Mouse (Mus musculus) T-helper 2 cell (primary cell): ENCODE results near the gene Inpp5f.

Source experiments
- in situ Hi-C: fragments of 300-600 bp; cut with MboI, MseI; formaldehyde crosslinking; loops from one replicate; pipeline ENCODE4 v1.15.1; 2025; ENCODE audit warnings: high pct_unique_total_duplicates

Gene Inpp5f

DNA sequence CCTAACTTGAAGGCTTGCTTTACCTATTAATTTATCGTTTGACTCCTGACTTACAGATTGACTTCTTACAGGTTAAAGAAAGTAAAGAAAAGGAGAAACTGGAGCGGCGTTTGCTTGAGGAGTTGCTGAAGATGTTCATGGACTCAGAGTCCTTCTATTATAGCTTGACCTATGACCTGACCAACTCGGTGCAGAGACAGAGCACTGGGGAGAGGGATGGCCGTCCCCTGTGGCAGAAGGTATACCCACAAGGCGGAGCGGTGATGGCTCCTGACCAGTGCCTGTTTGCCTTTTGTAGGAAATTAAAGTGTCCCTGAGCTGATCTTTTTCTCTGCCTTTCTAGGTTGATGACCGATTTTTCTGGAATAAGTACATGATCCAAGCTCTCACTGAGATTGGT is 52.8 kb downstream of the Inpp5f start:
- in situ Hi-C loops, result no loop called here

DNA sequence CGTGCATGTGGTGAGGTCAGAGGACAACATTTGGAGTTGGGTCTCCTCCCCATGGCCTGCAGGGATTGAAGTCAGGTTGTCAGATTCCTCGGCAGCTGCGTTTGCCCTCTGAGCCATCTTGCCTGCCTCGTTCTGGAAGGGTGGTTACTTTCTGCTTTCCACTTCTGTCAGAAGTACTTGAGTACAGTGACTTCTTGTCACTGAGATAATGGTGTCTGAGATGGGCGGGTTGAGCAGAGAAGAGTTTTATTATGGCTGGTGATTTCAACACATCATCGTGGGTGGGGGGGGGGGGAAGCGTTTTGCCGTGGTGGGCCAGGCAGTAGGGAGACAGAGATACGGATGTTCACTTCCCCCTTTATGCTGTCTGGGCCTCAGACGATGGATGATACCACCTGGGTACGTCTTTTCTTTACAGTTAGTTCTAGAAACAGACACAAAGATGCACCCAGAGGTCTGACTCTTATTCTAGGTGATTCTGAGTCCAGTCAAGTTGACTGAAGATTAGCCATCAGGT is 53.8 kb downstream of the Inpp5f start:
- in situ Hi-C loops, result no loop called here

DNA sequence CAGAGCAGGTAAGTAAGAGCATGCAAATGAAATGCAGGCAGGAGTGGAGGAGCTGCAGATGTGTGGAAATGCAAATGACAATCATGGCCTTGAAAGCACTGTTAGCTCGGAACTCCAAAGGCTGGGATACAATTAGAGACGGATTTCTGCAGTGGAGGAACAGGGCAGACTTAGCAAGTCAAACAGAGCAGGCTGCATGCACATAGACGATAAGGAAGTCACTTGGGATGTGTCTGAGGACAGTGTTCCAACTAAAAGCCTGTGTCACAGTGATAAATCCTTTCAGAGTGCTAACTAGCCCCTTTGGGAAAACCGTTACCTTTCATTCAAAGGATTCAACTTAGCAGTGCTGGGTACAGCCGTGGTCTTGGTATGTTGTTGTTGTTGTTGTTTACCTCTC is 56.7 kb downstream of the Inpp5f start:
- in situ Hi-C loops, result no loop called here

DNA sequence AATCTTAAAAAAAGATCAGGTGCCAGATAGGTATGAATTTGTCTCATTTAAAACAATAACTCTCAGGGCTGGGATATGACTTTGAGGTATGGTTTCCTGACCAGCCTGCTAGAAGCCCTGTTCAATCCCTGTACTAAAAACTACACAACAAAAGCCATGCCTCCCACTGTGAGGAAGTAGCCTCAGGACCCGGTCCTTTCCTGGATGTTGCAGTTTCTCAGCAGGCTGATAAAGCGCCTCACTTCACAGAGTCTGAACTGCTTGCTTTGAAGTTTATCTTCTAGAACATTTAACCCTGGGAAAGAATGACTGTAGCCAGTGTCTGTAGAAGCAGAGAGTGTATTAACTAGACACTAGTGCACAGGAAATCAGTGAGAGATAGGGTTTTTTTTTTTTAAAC is 57.7 kb downstream of the Inpp5f start:
- in situ Hi-C loops, result no loop called here

DNA sequence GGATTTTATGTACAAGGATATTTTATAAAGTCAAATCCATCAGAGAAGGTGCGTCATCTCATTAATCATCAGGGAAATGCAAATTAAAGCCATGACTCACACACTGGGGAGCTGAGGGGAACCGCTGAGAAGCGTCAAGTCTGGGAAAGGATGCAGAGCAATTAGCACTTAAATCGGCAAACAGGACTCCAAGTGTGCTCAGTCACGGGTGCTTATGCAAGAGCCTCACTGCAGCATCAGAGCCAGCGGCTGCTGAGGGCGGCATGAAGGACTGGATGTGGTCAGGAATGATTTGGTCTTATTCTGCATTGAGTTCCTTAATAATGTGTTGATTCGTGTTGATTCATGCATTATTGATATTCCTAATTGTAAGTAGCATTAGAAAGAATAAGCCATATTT is 60.8 kb downstream of the Inpp5f start:
- in situ Hi-C loops, result no loop called here

DNA sequence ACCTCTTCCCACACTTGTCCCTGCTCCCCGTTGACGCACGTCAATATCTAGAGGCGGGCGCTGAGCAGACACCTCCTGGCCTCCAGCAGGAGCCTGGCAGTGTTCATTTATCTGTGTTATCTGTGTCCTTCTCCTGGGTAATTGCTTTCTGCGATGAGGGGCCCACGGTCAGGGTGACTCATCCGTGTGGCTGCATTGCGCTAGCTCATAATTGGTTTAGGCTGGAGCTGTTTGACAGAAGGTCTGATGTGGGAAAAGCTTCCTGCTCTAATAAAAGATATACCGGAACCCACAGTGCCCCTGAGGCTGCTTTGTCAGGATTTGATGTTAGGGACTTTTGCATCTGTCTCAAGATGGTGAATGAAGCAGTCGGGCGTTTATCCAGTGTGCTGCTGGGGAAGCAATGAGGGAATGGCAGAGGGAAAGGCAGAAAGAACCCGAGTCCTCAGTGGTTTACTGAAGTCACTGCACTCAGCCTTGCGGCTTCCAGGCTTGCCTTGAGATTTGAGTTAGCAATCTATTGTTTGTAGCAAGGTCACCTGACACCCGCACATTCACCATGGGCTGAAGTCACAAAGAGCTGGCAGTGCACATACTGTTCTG is 61.4 kb downstream of the Inpp5f start:
- in situ Hi-C loops, result no loop called here

DNA sequence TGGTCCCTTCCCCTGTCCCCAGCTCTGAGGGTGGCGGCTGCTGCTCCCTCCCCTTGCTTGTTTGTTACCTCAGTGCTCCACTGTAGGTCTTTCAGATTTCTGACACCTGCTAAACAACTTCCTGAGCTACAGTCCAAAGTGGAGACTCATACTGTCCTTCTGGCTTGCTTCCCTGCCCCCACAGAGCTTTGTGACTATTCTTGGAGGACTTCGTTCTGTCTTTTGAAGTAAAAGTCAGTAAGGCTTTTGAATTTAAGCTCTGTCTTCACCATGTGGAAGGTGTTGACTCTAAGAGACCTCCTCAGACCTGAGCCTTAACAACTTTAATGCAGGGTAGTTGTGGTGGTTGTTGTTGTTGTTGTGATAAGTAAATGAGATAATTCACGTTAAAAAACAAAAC is 67.4 kb downstream of the Inpp5f start:
- in situ Hi-C loops, result loop anchor here (25.0 kb wide), 1 partner anchor 316 kb away; no protein-coding TSS in a partner anchor

DNA sequence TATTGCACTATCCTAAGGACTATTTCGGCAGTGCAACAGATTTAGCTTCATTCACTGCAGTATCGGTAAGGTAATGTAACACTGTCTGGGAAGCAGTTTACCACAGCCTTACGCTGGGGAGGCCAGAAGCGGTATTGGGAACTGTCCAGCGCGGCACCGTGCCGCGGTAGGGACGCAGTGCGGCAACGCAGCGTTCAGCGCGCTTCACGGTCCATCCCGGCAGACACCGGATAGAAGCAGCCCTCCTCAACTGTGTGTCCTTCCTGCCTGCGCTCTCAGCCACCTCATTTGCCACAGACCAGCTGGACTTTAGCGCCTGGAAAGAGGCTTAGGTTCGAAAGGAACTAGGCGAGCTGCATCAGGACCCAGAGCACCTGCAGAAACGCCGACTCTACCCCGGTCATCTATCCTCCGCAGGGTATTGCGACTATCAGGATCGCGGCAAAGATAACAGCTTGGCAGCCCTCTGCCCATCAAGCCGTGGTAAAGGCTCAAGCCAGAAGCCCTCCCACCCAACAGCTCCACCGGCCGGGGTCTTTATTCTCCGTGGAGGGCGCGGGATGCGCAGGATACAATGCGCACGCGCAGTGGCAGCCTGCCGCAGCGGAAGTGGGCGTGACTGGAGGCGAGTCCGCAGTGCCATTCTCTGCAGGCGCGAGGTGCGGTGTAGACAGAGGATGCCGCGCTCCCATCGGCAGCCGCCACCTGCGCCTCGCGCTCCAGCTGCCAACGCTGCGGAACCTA is 76.9 kb downstream of the Inpp5f start:
- in situ Hi-C loops, result loop anchor here (25.0 kb wide), 1 partner anchor 326 kb away; no protein-coding TSS in a partner anchor

DNA sequence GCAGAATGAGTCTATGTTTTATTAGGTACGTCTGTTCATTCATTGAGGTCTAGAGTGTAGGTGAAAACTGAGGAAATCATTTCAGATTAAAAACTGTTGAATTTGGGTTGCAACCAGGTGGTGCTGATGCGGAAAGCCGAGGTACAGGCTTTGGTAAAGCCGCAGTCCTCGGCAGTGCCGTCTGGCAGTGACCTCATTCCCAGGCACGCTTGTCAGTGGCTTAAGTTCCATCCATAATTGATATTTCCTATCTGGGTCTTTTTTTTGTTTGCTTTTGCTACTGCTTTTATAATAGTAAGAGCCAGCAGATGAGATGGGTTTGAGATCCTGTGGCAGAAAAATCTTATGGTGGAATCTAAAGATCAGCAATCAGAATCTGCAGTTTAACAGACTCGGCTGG is 78.2 kb downstream of the Inpp5f start:
- in situ Hi-C loops, result loop anchor here (25.0 kb wide), 1 partner anchor 327 kb away; no protein-coding TSS in a partner anchor

DNA sequence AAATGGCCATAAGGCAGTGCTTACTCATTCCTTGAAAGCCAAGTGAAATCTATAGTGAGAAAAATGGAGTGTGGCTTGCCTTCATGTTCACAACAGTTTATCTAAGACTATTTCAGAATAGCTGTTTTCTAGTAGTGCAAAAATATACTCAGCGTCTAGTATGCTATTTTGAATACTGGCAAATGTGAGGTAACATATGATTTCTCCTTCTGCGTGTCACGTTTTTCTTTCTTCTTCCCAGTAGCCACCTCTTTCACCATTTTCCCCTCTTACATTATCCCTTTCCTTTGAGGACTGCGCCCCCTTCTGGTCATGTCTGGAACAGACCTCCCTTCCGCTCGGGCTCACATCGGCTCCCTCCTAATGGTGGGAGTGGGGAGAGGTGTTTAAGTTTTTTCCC is 78.9 kb downstream of the Inpp5f start:
- in situ Hi-C loops, result loop anchor here (5.0 to 25.0 kb wide), 2 partner anchors 228 to 328 kb away; partner anchors contain the start of gene Tial1

DNA sequence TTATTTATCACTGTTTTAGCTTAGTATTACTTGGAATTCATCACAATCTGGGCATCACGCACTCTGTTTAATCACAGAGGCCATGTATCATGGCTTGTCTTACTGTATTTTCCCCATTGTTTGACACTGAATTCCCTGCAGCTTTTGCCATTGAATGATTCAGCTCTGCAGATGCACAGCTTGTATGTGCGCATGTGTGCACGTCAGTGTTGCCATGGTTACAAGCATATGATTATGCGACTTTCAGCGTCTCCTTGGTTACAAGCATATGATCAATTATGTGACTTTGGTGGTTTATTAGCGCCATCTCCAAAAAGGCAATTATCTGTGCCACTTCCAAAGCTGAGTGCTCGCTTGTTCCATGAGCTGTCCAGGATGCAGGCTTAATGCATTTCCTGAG is 79.7 kb downstream of the Inpp5f start:
- in situ Hi-C loops, result loop anchor here (5.0 to 25.0 kb wide), 2 partner anchors 228 to 328 kb away; partner anchors contain the start of gene Tial1

DNA sequence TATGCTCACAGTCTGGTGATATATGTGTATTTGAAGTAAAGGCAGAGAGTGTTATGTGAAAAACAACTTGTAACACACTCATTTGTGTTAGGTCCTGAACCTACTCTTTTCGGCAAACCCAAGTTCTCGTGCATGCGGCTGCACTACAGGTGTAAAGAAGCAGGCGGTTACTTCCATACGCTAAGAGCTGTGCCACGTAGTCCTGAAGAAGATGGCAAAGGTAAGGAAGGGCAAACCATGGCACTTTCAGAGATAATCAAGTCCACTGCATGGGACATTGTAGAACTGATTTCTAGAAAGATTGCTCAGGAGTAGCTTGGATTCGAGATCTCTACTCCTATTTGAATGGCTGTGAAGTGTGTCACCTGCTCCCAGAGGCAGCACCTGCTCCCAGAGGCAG is 81.0 kb downstream of the Inpp5f start:
- in situ Hi-C loops, result loop anchor here (5.0 to 25.0 kb wide), 2 partner anchors 230 to 330 kb away; partner anchors contain the start of gene Tial1

DNA sequence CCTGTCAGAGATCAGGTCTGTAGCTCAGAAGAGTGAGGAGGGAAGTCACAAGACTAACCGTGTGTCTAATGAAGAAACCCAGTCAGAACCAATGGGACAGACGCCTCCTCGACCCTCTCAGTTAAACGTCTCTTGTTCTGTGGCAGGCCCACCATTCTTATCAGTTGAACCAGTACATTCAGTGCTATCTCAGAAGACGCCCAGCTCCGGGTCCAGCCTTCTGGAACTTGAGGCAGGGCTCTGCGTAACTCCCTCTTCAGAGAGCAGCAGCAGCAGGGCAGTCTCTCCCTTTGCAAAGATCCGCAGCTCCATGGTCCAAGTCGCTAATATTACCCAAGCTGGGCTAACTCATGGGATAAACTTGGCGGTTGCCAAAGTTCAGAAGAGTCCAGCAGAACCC is 83.7 kb downstream of the Inpp5f start:
- in situ Hi-C loops, result loop anchor here (5.0 to 25.0 kb wide), 2 partner anchors 233 to 333 kb away; partner anchors contain the start of gene Tial1

DNA sequence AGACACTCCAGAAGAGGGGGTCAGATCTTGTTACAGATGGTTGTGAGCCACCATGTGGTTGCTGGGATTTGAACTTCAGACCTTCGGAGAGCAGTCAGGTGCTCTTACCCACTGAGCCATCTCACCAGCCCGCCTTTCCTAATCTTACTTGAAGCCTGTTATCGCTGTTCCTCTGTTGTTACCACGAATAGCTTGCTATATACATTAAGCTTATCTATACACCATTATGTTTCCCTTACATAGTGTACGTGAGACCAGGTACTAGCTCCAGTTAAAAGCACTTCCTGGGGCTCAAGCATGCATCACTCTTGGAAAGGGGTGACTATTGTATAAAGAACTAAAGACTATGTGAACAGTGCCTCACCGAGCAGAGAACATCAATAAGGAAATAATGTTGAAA is 88.8 kb downstream of the Inpp5f start:
- in situ Hi-C loops, result loop anchor here (25.0 kb wide), 1 partner anchor 338 kb away; no protein-coding TSS in a partner anchor

DNA sequence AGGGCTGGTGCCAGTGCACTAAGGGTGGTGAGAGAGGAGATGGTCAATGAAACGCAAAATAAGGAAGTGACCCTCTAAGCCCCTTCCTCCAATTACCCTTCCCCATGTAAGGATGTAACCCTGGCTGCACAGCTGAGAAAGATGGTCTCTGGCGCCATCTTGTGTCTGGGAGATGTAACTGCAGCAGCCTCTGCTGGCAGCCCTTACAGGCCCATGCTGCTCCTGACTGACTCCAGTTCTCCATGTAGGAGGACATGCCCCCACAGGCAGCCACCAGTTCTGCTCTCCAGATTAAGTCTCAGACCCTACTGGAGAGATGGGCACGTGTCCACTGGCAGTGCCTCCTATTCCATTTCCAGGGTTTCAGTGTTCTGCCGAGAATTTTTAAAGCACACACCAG is 94.6 kb downstream of the Inpp5f start:
- in situ Hi-C loops, result no loop called here

DNA sequence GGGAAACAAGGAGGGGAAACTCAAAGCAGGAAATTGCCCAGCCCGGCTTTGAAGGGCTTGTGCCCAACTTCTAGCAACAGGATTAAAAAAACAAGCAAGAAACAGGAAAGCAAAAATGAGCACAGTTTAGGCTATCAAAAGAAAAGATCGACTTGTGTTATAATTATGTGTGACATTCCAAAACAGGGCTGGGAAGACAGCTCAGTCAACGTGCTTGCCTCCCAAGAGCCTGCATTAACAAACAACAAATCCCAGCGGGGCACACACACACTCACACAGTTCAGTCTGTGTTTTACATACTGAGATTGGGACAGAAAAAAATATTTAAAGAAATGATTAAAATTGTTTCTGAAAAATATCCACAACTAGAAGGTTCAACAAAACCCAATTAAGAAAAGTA is 106.9 kb downstream of the Inpp5f start:
- in situ Hi-C loops, result no loop called here

DNA sequence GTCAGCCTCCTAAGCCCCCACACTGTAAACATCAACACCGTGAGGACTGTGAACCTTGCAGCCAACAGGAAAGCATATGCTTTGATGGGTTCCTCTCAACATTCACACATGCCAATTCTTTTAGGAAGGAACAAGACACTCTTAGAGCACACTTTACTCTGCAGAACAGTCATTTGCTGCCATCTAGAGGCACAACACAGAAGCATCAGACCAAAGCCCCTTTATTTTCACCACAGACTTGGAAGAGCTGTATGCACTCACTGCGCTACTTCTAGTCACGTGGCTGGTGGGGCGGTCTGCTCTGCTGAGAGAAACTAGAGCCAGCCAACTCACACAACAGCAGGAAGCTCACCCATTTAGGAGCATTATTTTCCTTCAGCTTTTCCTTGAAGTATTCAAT is 113.6 kb downstream of the Inpp5f start:
- in situ Hi-C loops, result no loop called here

DNA sequence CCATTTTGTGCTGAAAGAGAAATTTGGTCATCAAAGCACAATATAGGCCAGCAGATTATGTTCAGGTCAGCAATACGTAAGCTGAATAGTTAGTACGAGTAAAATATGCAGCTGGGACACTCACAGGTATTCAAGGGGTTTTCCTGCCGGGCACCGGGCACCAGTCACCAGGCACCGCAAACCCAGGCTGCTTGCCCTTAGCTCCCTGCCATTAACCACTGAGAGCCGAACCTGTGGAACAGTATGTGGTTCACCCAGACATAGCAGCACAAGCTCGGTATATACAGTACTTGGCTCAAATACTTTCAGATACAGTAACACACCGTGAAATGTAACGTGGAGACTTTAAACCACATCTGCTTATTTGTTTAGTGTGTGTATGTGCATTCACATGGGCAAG is 114.1 kb downstream of the Inpp5f start:
- in situ Hi-C loops, result no loop called here

DNA sequence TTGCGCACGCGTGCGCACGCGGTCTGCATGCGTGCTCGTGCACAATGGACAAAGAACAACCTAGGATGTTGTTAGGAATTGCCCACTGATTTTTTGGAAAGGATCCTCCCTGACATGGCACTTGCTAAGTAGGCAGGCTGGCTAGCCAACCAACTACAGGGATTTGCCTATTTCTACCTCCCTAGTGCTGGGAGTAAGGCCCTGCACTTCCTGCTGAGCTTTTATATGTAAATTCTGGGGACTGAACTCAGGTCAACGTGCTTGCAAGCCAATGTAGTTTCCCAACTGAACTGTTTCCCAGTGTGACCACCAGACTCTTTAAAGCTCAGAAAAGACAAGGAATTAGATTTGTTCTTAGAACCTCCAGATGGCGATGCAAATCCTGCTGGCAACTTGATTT is 115.9 kb downstream of the Inpp5f start:
- in situ Hi-C loops, result no loop called here

DNA sequence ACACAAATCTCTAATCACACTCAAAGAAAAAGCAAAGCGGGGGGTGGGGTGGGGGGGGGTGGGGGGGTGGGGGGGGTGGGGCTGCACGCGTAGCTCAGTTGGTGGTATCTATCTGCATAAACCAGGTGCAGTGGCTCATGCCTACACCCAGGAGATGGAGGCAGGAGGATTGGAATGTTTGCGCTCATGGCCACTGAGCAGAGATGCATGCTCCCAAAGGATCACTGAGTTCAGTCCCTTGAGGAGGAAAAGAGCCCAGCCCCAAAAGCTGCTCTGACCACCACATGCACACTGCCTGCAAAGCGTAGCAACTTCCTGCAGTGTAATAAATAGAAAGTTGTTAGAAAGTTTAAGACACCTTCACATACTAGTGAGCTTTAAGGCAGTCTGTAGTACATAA is 116.6 kb downstream of the Inpp5f start:
- in situ Hi-C loops, result no loop called here

DNA sequence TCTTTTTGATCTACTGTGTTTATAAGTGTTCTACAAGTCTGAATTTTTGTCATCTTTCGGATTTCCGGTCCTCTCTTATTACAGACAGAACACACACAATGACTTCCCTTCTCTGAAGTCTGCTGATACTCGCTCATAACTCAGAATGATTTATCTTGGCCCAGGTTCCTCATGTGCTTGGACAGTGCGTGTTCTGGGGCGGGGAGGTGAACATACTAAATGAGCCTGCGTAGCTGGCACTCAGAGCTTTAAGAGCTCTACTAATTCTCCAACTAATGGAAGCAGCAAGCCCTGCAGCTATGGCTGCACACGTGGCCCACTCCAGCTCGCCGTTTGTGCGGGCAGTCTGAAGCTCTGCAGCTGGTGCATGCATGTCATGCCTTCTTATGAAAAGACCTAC is 117.6 kb downstream of the Inpp5f start:
- in situ Hi-C loops, result no loop called here

DNA sequence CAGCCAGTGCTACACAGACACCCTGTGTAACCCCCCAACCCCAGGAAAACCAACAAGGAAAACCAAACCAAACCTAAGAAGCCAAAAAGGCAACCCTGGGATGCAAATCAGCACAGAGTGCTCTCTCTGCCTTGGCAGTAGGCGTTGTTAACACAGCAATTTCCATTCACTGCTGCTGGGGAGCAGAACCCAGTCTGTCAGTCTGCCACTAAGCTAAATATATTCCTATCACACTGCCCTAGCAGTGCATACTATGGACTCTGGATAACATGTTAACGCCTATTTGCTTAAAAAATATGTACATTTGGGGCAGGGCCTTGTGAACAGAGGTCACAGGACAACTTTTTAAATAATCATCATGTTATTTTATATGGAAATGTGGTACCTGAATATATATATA is 120.5 kb downstream of the Inpp5f start:
- in situ Hi-C loops, result no loop called here

DNA sequence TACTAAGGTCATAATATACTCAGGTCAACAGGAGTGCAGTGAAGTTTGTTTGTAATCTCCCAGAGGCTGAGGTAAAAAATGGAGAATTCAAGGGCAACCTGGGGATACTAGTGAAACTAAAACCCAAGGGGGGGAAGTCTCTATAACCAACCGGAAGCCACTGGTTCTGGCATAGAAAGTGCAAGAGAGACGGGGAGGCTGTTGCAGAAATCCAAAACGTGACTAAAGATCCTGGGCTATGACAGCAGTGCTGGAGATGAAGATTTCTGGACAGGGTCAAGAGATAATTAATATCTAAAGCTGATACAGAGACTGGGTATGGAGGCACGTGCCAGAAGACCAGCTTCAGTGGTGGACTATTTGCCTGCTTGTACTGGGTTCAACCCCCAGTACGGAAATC is 126.9 kb downstream of the Inpp5f start:
- in situ Hi-C loops, result no loop called here
